Comparison of ENCODE assay signal across 19 mouse cellular contexts in genomic region chr12:83240571-83240970, GRCm38 (mm10).
DNase-seq lines count a peak whose midpoint lies in the region; ATAC-seq and TF ChIP-seq lines count a peak whose summit lies in the region.
"Had no signal": no experiment of that assay in that cellular context is flagged by ENCODE, and none has a peak within 500 bp of the region (broad histone marks: within the 10 kb centered on the region; RNA-seq: fewer than 3 reads in every experiment).

No protein-coding gene starts in this region.

- no peak for ATAC-seq in liver, postnatal 0 days
- ATAC-seq: CD4-positive, CD25-positive, alpha-beta regulatory T cell, adult 4 months; forebrain, embryonic 13.5 days; forebrain, postnatal 0 days; hindbrain, embryonic 16.5 days; inflammation-experienced regulatory T-cells, adult 6 months had no signal

- TF ChIP-seq CTCF in cerebellum, adult 2 months (IDR thresholded peaks at IDR 0.05; ENCODE audit: borderline replicate concordance, insufficient read depth, low read depth, low read length) = no peak
- no peak for TF ChIP-seq CTCF in liver, postnatal 0 days (IDR thresholded peaks at IDR 0.05; ENCODE audit: low read depth)

- H3K9ac ChIP-seq in liver, postnatal 0 days (replicated peaks) = no peak overlapping the region
- H3K9ac ChIP-seq: forebrain, embryonic 13.5 days; forebrain, postnatal 0 days; hindbrain, embryonic 12.5 days had no signal

- intact Hi-C loops in heart, postnatal 25 days (cut with DNase I) = no loop called here
- intact Hi-C loops in left cerebral cortex, postnatal 4 days (cut with DNase I) = no loop called here

- no peak for TF ChIP-seq POLR2A in cerebellum, adult 2 months (IDR thresholded peaks at IDR 0.05; ENCODE audit: borderline replicate concordance, insufficient read depth, low read length)

- H3K4me2 ChIP-seq in liver, postnatal 0 days (ENCODE audit: low read depth, low read length) = no peak overlapping the region
- H3K4me2 ChIP-seq: forebrain, embryonic 13.5 days; hindbrain, embryonic 12.5 days had no signal

- H3K27ac ChIP-seq in cerebellum, adult 2 months (ENCODE audit: insufficient read depth, low read length) = peak overlapping the region; percentile 59; the same call in 1 of the 2 replicates
- no peak overlapping the region for H3K27ac ChIP-seq in liver, postnatal 0 days (ENCODE audit: low read depth)
- H3K27ac ChIP-seq: embryonic facial prominence, embryonic 10.5 days; forebrain, embryonic 13.5 days; hindbrain, embryonic 12.5 days had no signal

- no peak for DNase-seq in cerebellum, adult 2 months
- DNase-seq in cerebellum, adult 8-10 months = no peak
- peak; percentile 36 to 37 for DNase-seq in heart, adult 18-20 months
- no peak for DNase-seq in heart, postnatal 25 days (ENCODE audit: low spot score)
- peak; percentile 7 for DNase-seq in left cerebral cortex, adult 11 months (ENCODE audit: low spot score)
- no peak for DNase-seq in left cerebral cortex, postnatal 4 days
- DNase-seq in liver, postnatal 0 days = no peak
- DNase-seq: adrenal gland, postnatal 10 days; B cell, adult 2 months; forebrain, postnatal 0 days; kidney, adult 18-20 months had no signal

- H3K4me3 ChIP-seq in cerebellum, adult 2 months (replicated peaks; ENCODE audit: insufficient read depth, low read depth, low read length) = no peak overlapping the region
- H3K4me3 ChIP-seq in liver, postnatal 0 days (ENCODE audit: low read depth, low read length) = no peak overlapping the region
- H3K4me3 ChIP-seq: embryonic facial prominence, embryonic 10.5 days; forebrain, embryonic 13.5 days; heart, embryonic 13.5 days; hindbrain, embryonic 12.5 days had no signal

- no peak for TF ChIP-seq EP300 in liver, postnatal 0 days (IDR thresholded peaks at IDR 0.05; ENCODE audit: low read depth)

- peaks cover 11% of the 10 kb centered on the region; the same call in 1 of the 2 replicates for H3K4me1 ChIP-seq in cerebellum, adult 2 months (ENCODE audit: control insufficient read depth, insufficient read depth, low read length)
- no peaks in the 10 kb centered on the region for H3K4me1 ChIP-seq in liver, postnatal 0 days (ENCODE audit: insufficient read depth)
- H3K4me1 ChIP-seq: forebrain, embryonic 13.5 days had no signal

- H3K27me3 ChIP-seq in cerebellum, adult 2 months (ENCODE audit: control insufficient read depth, insufficient read depth, low read length) = no peaks in the 10 kb centered on the region
- H3K27me3 ChIP-seq in liver, postnatal 0 days (ENCODE audit: insufficient read depth, low read length) = no peaks in the 10 kb centered on the region
- H3K27me3 ChIP-seq: forebrain, embryonic 13.5 days; heart, embryonic 13.5 days; hindbrain, embryonic 12.5 days had no signal

- no peaks in the 10 kb centered on the region for H3K36me3 ChIP-seq in liver, postnatal 0 days (replicated peaks; ENCODE audit: insufficient read depth, low read length)
- H3K36me3 ChIP-seq: embryonic facial prominence, embryonic 10.5 days; G1E; heart, embryonic 13.5 days; hindbrain, embryonic 12.5 days had no signal

- no peaks in the 10 kb centered on the region for H3K9me3 ChIP-seq in liver, postnatal 0 days (ENCODE audit: low read length)
- H3K9me3 ChIP-seq: embryonic facial prominence, embryonic 10.5 days; forebrain, embryonic 13.5 days; G1E; heart, embryonic 13.5 days; hindbrain, embryonic 12.5 days had no signal

Comparison
In these comparisons a context has a peak if more than half of its experiments do, and no peak if none do; other contexts are left out.
1. DNase-seq: peak in heart, adult 18-20 months (2 of 2) and left cerebral cortex, adult 11 months (single experiment); none in cerebellum, adult 2 months (0 of 2), cerebellum, adult 8-10 months (single experiment), heart, postnatal 25 days (single experiment), left cerebral cortex, postnatal 4 days (single experiment) and liver, postnatal 0 days (single experiment).